1 mouse cellular context compared by ENCODE assay signal in genomic region chr7:7187417-7188190, GRCm38 (mm10).
TF ChIP-seq lines count a peak whose summit lies in the region.

No protein-coding gene starts in this region.

TF ChIP-seq in CH12.LX, 34 proteins besides CTCF, POLR2A, EP300 and RAD21:
- TF ChIP-seq BHLHE40 (IDR thresholded peaks at IDR 0.05; ENCODE audit: low read depth, low read length) (no peak), MXI1 (IDR thresholded peaks at IDR 0.05; ENCODE audit: low read depth, low read length) (no peak), SMC3 (IDR thresholded peaks at IDR 0.05; ENCODE audit: low read depth, low read length) (peak; percentile 45; the same call in 1 of the 2 replicates), ZMIZ1 (IDR thresholded peaks at IDR 0.05; ENCODE audit: low read depth, low read length) (no peak)
